Mouse (Mus musculus): ENCODE results near the gene Amer3.
"Not testable (repeated sequence)": the region's sequence is repeated elsewhere in the genome, so short reads cannot be mapped to it uniquely, and the experiment has no call there.

DNA sequence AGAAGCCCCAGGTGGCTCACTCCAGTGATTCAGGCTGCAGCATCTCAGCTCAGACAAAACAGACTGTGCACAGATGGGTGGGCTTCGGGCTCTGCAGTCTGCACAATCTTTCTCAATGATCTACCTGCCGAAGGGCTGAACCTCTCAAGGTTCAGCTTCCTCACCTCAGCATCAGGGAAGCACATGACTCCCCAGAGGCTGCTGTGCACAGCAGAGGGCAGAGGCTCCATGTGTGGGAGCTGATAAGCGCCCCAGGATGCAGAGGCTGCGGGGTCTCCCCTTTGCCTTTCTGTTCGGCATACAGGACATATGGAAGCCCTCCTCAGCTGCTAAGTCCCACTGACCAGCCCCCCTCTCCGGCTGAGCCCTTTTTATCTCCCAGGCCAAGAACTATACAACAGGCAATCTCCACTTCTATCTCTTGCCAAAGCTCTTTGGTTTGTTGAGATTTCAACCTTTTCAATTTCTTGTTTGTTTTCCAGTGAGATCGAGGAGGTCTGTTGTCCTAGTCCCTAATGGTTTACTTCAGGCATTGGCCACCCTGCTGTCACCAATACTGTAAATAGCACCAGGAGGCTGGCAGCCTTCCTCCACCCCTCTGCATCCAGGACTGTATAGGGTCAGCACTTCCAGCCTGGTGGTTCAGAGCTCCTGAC, 44.3 kb upstream of the Amer3 start, which contains the start of gene Cfc1:
- TF ChIP-seq CTCF (IDR thresholded peaks at IDR 0.05; ENCODE audit: control insufficient read depth, insufficient read depth, insufficient replicate concordance, low read depth, low read length); POLR2A (IDR thresholded peaks at IDR 0.05; ENCODE audit: control insufficient read depth, low read depth, low read length): not testable (repeated sequence)

Data from testis, adult 2 months (tissue).